Mouse (Mus musculus) CD4-positive, CD25-positive, alpha-beta regulatory T cell, adult 2 months (primary cell): ENCODE data around the gene Unc5c.

Experiments
- DNase-seq: peaks from one replicate; pipeline ENCODE4 v3.0.0-alpha.2; 2012; ENCODE audit warnings: low read depth, low spot score

The Unc5c gene

DNA sequence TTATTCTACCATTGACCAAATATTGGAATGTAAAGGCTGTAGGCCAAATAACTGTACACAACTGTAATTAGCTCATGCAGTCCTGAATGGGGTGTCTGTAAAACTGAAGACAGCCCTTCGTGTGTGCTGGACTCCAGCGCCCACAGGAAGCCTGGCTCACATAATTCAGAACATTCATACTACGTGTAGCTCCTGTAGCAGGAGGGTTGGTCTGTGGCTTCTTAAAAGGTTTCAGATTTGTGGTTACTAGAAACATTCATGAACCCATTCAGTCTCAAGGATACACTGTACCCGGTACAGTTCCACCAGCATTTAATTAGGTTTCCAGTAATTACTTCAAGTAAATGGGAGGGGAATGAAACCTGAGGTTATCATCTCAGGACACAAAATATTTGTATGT, 246.6 kb downstream of the Unc5c start:
- DNase-seq = no peak

DNA sequence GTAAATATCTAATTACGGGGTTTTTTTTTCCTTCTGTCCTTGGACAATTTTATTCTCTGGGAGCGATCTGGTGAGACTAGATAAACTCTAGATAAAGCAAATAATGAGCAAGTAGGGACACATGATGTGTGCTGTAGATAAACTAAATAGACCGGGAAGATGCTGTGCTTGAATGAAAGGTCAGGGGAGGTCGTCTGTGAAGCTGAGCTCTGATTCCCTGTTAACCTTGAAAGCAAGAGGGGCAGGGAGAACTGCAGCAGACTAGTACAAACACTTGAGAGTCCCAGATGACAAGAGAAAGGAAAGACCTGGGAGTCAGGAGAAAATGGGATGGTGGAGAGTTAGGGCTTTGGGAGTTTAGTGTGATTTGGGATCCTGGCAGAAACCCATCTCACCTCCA, 251.4 kb downstream of the Unc5c start:
- no peak for DNase-seq

DNA sequence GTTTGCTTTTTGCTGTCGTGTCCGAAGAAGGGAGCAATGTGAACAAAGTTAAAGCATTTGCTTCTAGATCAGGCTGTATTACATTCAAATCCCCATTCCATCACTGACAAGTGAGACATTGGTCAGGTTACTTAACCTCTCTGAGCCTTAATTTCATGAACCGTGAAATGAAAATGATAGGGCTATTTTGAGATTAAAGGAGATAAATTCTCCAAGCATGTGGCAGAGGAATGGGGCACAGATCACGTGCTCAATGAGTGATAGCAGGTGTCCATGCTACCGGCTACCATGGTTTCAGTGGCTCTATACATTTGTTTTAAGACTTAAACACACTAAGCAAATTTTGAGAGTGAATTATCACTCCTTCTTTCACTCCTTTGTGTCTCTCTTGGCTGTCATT, 254.0 kb downstream of the Unc5c start:
- no peak for DNase-seq

DNA sequence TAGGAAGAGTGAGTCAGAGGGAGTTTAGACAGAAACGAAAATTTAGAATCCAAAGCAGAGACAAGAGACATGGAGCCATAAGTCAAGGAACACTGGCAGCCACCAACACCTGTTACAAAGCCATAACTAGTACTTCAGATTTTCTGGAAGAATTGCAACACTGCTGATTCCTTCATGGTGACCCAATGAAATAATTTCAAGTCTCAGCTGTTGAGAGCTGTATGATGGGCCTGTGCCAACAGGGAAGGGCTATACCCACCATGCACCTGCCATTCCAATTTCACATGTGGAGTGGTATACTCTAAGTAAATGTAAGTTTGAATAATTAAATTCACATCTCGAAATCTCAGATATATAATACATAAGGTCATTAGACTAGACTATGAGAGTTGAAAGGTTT, 259.5 kb downstream of the Unc5c start:
- DNase-seq = no peak

DNA sequence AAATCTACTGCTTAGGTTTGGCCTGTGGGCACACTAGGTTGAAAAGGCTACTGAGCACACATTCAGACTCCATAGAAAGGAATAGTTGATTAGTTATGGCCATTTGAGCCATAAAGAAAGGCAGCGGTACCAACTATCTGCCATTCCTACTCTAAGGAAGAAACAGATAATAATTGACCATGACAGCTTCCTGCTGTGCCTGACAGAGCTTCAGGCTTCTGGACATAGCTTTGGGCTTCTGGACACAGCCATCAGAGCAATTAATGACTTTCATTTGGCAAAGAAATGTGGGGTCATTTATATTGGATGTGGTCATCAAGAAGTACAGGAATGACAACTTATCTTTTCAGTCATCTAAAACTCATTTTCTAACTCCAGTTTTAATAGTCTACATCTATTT, 260.4 kb downstream of the Unc5c start:
- no peak for DNase-seq

DNA sequence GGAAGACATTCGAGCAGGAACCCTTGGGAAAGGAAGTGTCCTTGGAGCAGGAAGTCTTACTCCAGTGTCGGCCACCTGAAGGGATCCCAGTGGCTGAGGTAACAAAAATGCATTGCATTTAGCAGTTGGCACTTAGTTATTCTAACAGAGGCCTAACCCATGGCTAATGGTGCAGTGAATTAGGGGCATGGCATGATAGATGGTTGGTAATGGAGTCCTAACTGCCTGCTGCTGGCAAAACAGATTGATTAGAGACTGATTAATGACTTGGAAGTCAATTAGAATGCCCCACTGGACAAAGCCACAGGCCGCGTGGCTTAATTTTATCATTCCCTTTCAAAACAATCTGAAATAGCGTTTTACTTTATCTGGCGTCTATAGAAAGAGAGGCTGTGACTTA, 268.8 kb downstream of the Unc5c start:
- no peak for DNase-seq

DNA sequence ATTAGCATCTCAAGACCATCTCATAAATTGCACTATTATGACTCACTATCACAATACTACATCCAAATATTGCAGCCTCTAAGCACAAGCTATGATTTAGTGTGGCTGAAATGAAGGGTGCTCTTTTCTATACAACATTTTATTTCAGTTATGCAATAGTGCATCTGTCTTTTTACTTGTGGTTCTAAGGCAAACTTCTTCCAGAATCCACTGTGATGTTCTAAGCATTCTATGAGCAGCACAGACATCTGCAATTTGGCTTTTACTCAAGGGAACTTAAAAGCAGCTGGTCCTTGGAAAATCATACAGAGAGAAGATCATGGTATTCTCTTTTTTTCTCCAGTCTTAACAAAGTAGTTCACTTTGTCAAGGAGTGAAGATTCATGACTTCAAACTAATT, 270.3 kb downstream of the Unc5c start:
- DNase-seq = no peak

DNA sequence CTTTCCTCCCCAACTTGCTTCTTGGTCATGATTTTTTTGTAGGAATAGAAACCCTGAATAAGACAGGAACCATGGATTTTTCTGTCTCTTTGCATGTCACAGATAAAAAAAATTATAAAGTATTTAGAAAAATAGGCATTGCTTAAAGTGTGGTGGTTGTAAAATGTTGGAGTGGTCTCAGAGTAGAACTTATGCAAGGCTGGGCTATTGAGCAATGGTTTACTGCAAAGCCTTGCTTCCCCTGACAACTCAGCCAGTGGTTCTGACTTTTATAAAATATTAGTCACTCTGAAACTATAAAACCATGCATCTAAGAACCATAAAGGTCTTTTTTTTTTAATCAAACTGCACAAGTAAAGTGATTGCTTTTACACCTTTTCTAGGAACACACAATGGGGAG, 280.3 kb downstream of the Unc5c start:
- DNase-seq = no peak

DNA sequence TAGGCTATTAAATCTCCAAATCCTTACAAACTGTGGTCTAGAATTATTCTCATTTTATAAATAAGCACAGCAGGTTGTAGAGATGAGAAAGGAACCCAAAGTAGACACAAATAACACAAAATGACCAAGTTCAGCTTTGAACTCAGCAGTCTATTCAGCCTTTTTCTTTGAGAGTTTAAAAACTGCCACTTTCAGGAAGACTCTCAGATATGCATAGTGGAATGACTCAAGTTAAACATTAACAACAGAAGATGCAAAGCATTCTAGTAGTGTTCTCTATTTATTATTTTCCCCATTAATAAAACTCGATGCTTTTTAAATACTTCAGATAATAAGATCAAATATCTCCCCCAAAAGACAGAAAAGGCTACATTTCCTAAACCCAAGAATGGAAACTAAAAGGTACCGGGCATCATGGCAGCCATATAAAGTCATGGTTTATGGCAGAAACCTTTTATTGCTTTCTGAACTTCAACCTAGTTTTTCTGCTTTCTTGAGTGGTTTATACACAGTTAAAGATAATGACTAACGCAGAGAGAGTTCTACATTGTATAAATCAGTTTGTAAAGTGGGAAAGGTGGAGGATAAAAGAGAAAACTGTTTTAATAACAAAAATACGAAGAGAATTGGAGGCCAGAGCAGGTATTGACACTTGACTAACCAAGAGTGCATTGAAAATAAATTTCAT, 283.8 kb downstream of the Unc5c start:
- no peak for DNase-seq

DNA sequence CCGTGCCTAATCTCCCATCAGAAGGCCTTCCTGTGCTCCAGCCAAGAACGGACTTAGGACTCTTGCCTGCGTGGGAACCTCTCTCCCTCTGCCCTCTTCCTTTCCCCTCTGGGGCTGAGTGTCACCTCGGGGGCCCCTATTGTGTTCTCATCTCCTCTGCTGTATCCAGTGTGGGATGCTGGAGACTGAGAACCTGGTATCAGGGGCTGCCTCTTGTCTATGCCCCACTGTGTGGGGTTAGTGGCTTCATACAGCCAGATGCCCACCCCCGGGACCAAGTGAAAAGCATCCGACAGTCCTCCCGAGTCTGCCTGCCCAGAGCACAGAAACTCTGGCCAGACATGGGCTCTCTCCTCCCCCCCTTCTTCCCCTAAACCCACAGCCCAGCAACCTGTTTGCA, 287.2 kb downstream of the Unc5c start:
- no peak for DNase-seq

DNA sequence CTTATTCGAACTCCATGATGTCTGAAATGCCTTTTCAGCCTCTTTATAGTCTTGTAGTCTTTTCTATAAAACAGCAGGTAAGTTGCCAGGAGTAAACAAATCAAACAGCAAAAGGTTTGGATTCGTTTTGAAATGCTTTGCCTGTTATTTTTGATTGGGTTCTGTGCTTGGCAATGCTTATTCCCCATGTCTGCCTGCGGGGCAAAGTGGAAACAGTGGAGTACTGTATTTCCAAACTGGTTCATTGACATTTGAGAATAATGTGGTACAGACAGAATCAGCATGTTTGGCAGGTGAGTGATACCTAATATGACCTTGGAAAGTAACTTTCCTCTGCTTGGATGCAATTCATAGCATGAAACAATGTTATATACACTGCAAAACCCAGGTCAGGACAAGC, 292.2 kb downstream of the Unc5c start:
- DNase-seq = no peak

DNA sequence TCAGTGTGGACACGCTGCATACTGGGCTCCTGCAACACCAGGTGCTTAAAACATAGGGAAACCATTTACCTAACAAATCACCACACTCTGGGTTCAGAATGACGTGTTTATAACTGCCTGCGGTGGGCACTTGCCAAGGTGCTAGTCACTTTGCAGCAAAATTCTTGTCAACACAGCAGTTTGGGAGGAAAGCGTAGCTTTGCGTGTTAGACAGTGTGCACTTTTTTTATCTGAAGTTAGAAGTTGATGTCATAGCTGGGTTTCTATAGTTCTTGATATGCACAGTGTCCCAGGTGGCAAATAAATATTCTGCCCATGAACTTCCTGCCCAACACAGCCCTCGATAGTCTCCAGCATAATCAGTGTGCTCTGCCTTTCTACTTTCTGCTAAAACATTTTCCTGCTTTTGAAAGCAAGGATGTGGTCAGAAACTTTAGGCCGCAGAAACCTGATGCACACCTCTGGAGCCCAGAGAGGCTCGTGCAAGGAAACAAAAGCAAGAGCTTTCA, 313.4 kb downstream of the Unc5c start:
- DNase-seq = no peak

DNA sequence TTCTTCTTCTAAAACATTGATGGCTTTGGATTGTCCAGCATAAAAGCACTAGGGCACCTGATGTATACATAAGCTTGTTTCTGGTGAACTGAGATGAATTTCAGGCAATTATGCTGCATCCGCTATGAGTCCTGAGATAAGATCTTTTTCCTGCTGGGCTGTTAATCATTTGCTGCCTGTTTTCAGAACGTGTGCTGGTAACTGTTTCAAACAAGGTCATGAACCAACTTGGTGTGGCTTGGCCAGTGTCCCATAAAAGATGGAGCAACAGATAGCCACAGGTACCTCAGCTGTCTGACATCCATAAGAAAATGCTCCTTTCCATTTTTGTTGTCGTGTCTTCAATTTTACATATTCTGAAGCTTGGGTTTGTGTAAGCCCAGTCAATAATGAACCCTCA, 314.2 kb downstream of the Unc5c start:
- DNase-seq = no peak

DNA sequence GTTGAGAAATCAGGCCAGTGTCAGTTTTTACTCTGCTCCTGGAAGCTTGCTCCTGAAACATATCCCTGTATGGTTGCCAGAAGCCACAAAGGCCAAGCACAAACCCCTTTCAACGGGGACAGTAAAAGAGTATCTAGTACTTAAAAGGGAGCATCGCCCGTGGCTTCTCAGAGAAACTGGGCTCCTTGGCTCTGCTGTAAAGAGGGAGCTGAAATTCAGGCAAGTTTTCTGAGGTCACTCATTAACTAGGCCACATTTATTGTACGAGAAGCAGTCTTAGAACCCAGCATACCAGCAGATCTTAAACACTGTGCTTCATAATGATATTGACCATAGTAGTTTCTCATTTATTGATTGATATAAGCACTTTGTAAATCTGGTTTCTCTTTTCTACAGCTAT, 317.5 kb downstream of the Unc5c start:
- DNase-seq = no peak

DNA sequence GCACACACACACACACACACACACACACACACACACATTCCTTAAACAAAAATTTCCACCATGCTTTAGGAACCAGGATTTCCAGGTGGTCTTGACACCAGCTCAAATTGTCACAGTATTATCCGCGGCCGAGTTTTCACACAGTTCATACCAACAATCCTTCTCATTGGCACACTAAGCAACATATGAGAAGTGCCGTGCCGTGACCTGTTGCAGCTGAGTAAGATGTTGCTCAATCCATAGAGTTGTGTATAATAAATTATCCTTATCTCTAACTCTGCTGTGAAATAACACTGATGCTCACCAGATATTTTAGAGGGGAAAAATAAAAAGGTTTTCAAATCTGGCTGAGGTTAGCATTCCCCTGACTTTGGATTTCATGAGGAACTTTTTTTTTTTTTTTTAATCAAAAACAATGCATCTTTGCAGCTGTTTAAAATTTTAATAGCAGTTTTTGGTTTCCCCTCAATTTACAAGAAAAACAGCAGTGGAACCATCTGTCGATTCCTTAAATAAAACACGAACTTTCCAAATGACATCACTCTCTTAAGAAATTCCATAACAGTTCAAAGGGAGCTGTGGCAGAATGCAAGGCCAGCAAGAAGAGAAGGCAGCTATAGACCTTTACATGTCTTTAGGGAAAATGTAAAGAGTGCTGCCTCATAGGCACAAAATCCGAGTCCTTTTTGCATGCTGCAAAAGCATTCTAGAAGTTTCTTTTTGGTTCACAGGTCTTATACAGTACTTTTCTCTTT, 326.2 kb downstream of the Unc5c start:
- DNase-seq = no peak

DNA sequence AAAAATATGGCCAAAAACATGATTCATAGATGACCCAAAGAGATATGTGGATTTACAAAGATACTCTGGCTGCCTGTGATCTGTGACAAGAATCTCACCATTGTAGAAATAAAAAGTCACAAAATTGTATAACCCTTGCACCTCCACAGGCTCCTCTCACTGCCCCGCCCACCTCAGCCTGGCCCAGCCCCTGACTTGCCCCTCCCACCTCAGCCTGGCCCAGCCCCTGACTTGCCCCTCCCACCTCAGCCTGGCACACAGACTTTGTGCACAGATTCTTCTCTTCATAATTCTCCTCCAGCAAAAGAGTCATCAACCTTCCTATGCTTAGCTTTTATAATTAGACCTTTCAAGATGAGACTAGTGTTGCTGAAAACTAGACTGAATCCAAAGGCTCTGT, 327.1 kb downstream of the Unc5c start:
- no peak for DNase-seq

DNA sequence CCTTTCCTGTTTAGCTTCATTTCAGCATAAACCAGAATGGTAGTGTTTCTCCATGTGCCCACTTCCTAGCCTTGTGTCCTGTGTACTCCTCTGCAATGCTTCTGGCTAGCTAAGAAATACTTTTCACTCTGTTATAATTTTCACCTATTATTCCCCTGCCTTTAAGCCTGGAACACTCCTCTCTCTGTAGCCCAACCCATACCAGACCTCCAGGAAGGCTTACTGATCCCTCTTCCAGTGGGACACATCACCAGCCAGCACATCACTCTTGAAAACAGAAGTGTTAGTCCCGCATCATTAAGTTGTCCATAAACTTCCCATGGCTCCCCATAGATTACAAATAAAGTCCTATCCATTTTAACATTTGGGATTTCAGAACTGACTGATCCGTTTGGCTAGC, 328.7 kb downstream of the Unc5c start:
- DNase-seq = no peak

DNA sequence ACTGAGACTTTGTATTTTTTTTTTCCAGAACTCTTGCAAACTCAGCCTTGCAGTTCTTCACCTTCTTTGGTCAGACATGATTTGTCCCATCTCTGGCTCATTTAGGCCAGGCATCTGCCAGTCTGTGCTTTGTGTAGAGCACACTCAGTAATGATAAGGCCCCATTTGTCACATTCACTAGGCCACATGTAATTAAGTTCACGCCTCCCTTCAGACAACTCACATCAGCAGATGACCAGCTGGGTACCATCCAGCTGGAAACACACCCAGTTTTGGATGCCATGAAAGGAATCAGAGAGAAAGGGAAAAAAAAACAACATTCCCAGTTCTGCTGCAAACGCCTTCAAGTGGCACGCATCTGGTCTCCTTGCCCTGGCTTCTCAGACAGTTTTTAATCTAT, 329.4 kb downstream of the Unc5c start:
- no peak for DNase-seq

DNA sequence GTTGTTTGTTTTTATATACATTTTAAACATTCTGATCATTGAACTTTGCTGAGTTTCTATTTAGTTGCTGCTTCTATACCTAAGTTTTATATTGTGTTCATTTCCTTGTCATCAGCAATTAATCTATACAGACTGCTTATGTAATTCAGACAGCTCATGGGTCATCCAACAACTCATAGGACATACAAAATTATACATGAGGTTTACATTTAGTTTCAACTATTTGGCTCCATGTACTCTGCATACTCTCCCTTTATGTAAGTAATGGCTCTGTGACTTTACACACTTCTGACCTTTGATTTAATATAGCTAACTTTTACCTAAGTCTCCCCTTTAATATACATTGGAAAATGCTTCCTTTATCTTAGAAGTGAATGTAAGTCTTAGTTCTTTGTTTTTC, 332.4 kb downstream of the Unc5c start:
- no peak for DNase-seq

DNA sequence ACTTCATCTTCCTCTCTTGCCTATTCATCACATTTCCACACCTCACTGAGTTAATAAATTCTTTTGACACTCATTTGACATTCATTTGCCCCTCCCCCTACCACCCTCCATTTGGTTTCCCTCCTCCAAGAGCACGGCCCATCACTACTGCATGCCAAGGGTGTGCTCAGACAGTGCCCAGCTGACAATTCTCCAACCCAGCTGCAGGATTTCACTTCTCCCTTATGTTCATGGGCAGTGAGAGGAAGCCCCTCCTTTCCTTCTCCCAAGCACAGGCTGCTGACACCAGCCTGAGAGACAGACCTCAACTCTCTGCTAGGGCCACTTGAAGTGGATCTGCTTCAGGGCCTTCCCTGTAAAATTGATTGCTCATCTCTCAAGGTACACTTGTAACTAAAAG, 332.8 kb downstream of the Unc5c start:
- DNase-seq = no peak

DNA sequence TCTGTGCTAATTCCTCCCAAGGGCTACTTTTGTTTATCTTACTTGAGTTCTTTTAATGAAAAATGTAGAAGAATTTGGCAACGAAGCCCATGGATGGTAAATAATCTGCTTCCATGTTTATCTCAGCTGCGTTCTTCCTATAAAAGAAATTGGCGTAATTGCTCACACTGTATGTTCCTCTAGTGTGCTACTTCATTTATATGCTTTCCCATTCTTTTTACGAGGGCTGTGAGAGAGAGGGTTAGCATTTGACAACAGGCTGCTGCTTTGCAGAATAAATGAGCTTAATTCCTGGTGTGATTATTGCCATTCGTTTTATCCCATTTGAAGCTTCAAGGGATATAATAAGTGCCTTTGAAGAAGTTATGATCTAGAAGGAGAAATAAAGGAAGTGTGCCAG, 339.1 kb downstream of the Unc5c start:
- no peak for DNase-seq

DNA sequence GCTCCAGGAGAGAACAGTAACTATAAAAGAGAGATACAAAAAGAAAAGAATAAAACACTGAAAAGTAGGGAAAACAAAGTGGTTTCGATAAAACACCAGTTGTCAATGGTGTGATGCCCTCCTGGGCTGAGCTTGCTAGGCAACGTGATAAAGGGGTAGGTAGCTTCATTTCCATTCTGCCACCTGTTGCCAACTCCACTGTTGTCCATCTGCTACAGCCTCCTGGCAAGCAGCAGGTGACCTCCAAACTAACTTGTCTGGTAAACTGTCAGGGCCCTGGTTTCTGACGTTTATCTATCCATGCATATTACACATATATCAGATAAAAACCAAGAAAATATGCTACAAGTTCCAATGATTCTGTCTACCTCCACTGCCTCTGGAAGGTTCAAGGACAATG, 344.6 kb downstream of the Unc5c start:
- DNase-seq = no peak

DNA sequence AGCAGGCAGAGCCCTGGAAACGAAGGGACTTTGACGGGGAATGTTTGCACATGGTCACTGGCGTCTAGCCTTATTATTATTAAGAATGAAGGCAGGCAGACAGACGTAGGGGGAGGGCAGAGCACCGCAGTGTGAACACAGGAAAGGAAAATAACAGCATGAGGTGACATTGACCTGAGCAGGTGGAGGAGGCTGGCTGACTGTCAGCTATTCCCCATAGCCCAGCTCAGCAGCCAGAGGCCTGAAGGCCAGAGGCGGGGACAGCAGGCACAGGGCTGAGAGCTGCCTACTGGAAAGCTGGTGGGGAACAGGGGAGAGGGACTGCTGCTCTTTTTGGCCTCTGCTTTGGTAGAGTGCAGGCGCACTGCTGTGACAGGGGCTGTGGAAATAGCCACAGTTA, 345.9 kb downstream of the Unc5c start:
- DNase-seq = no peak
